ENCODE assay signal across 20 mouse cellular contexts in genomic region chr17:42008415-42008814, GRCm38 (mm10).
"Had no signal": no experiment of that assay in that cellular context is flagged by ENCODE, and none has a peak within 500 bp of the region (broad histone marks: within the 10 kb centered on the region; RNA-seq: fewer than 3 reads in every experiment).

No protein-coding gene starts in this region.

- H3K27me3 ChIP-seq: limb, embryonic 12.5 days; limb, embryonic 15.5 days; neural tube, embryonic 13.5 days; stomach, embryonic 15.5 days had no signal

- H3K9ac ChIP-seq: limb, embryonic 12.5 days; limb, embryonic 15.5 days; liver, embryonic 14.5 days; liver, postnatal 0 days; lung, embryonic 14.5 days; neural tube, embryonic 13.5 days; stomach, embryonic 15.5 days had no signal

- DNase-seq: kidney, adult 18-20 months; kidney, adult 9 months; kidney, postnatal 14 days; kidney, postnatal 4 days; left cerebral cortex, postnatal 4 days; liver, postnatal 0 days; lung, embryonic 14.5 days; right cerebral cortex, adult 18-20 months; right cerebral cortex, postnatal 14 days; right cerebral cortex, postnatal 4 days; thymus, postnatal 25 days had no signal

- H3K36me3 ChIP-seq: limb, embryonic 12.5 days; limb, embryonic 15.5 days; neural tube, embryonic 13.5 days; stomach, embryonic 15.5 days had no signal

- H3K27ac ChIP-seq: limb, embryonic 12.5 days; limb, embryonic 15.5 days; liver, embryonic 14.5 days; macrophage; neural tube, embryonic 13.5 days; stomach, embryonic 15.5 days had no signal

- H3K4me1 ChIP-seq: limb, embryonic 12.5 days; limb, embryonic 15.5 days; neural tube, embryonic 13.5 days; stomach, embryonic 15.5 days had no signal

- ATAC-seq: intestine, embryonic 16.5 days; liver, postnatal 0 days; lung, postnatal 0 days had no signal

- H3K4me3 ChIP-seq: limb, embryonic 12.5 days; limb, embryonic 15.5 days; neural tube, embryonic 13.5 days; stomach, embryonic 15.5 days had no signal

- H3K9me3 ChIP-seq: limb, embryonic 12.5 days; limb, embryonic 15.5 days; neural tube, embryonic 13.5 days; stomach, embryonic 15.5 days had no signal

- H3K4me2 ChIP-seq: limb, embryonic 12.5 days; limb, embryonic 15.5 days; liver, embryonic 11.5 days; lung, embryonic 14.5 days; neural tube, embryonic 13.5 days; stomach, embryonic 15.5 days had no signal
